Mouse (Mus musculus) ovary, postnatal 14 days (tissue): ENCODE results near the gene Traf3.

Source experiments
- DNase-seq: peaks from one replicate; pipeline ENCODE4 v3.0.0; 2022; ENCODE audit warnings: low spot score

Traf3 gene

GRCm38 (mm10) chr12:111153946-111154345, 12.2 kb upstream of the Traf3 start:
- no peak for DNase-seq

- DNase-seq = no peak
These were observed 11.5 kb upstream of the Traf3 start for GRCm38 (mm10) chr12:111154641-111155040.

DNA sequence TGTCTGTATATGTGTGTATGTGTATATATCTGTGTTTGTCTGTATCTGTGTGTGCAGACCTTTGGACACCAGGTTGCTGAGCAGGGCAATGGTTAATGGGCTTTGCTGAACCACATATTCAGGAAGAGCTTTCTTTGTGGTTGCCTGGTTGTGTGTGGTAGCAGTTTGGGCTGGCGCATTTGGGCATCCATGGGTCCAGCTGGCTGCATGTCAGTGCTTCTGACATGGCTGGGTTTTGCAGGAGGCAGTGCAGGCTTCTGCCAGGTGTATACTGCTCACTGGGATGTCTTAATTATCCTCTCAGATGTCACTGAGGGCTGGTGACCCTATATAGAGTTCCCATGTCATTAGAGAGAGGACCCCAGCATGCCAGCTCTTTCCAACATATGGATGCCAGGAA, 10.4 kb upstream of the Traf3 start:
- DNase-seq = no peak

- DNase-seq = no peak
These were observed 6.3 kb upstream of the Traf3 start for GRCm38 (mm10) chr12:111159659-111160428.

- no peak for DNase-seq
These were observed 5.3 kb upstream of the Traf3 start for GRCm38 (mm10) chr12:111160871-111161270.

DNA sequence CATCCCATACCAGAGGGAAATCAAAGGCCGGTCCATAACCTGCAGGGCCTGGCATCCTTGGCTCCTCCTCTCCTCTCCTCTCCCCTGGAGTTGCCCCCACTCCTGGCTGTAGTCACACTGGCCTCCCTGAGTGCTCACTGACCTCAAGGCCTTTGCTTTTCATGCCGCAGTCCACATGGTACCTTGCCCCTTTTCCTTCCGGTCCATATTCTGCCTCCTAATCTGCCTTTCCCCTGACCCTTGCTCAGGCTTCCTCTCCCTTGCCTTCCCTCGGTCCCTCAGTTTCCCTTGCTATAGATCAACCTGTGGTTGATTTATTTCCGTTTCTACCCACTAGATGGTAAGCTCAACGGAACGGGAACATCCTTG, 4.2 kb upstream of the Traf3 start:
- DNase-seq = no peak

- DNase-seq = no peak
These were observed 3.7 kb upstream of the Traf3 start for GRCm38 (mm10) chr12:111162312-111163061.

DNA sequence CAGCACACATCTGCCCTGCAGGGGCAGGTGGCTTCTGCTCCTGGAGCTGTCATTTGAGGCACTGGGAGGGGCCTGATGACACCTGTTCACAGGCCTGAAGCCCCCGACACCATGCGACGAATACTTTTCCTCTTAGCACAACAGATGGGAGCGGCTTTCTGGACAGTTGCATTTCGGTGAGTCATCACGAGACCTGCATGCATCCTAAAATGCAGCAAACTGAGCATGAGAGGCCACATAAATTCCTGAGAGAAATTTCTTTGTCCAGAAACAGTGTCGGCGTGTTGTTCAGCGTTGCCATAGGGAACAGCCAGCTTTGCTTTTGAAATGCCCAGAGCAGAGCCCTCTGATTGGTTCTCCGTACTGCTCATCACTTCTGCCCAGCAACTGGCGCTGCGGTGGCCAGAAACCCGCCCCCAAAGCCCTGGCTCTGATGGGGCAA, 1.8 kb upstream of the Traf3 start:
- peak; percentile 85 for DNase-seq

DNA sequence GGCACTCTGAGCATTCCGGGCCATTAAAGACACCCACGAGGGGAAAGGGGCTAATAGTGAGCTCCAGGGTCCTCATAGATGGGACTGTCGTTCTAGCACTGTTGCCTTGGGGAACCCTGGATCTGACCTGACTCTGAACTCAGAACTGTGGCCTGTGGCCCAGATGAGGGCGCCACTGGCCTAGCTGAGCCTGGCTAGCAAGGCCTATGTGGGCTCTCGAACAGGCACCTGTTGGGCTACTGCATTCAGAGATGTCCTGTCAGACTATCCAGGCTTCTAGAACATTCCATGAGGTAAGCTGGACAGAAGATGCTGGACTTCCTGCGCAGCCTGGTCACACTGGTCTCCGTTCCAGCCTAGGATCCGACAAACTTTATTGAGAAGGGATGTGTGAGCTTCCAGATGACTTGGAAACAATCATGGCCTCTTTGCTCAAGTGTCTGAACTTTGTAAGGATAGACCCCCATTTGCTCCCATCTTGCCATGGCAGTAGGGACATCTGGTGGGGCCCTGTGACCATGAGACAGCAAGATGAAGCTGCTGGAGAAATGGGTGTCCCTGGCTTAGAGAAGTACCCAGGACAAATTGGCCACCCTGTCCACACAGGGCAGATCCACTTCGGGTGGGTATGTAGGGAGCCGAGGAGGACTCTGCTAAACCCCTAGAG, 891 bp upstream of the Traf3 start:
- DNase-seq = no peak

DNA sequence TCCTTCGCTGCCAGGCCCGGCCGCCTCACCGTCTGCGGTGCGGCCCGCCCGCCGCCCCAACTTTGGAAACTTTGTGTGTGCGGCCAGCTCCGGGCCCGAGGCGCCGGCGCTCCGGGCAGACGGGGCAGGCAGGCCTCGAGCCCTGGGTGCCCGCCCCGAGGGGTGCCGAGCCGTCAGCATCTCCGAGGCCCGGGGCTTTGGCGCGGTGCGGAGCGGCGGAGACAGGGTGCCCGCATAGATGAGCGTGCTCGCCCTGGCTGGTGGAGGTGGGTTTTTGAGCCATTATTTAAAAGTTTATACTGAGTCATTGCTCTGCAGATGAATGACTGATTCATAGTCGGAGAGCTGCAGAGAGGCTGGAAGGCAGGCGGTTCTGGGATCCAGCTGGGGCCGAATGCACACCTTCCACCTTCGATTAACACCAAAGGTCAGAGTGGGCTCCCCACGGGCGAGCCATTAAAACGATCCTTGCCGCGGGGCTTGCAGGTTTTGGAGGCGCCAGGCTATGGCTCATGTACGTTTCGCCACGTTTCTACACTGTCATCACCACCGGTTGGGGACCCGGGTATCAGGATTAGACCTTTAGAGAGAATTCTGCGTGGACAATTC, 615 bp downstream of the Traf3 start:
- DNase-seq = no peak

GRCm38 (mm10) chr12:111168891-111169290, 2.7 kb downstream of the Traf3 start:
- DNase-seq = no peak

DNA sequence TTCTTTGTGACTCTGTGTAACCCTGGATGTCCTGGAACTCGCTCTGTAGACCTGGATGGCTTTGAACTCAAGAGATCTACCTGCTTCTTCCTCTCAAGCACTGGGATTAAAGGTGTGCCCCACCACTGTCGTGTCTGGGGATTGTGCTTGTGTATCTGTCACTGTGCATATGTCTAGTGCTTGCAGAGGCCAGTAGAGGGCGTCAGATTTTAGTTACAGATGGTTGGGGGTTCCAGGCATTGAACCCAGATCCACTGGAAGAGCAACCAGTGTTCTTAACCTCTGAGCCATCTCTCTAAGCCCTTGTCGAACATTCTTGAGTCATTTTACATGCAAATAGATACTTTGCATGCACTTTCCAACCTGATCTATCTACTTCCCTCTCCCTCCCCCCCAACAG, 12.6 kb downstream of the Traf3 start:
- no peak for DNase-seq

DNA sequence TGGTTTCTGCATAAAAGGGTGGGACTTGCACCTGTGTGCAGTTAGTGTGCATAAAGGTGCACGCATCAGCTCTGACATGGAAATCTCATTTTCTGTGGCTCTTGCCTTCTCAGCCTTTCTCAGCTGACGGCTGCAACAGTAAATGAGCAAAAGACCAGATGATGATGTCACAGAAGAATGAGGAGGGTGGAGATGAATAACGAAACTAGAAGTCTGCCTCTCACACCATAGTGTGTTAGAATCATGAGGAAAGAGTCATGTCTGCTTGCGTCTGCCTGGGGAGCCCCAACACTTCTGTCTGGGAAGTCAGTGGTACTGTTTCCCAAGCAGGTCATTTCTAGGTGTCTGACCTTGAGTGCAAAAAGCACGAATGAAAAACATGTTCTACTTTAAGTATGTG, 15.7 kb downstream of the Traf3 start:
- DNase-seq = no peak

GRCm38 (mm10) chr12:111182378-111182777, 16.2 kb downstream of the Traf3 start:
- DNase-seq = no peak

DNA sequence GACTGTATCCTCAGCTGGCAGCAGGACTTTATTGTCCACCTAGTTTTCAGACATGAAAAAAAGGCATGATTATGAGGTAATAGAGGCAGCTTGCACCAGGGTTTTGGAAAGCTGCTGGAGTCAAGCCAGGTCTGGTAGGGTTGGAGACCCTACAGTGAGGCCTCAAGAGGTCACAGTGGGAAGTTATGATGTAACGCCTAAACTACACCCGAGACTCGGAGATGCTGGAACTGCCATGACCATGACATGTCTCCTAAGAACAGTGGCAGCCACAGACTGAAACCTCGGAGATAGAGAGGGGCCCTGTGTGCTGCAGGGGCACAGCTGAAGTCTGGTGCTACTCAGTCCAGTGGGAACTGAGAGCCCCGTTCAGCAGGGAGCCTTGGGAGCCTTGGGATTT, 18.3 kb downstream of the Traf3 start, which contains the start of gene 4930595D18Rik:
4930595D18Rik (minus strand) TSS at position 16 of the 400 bp plus-strand sequence.
- DNase-seq = no peak

- DNase-seq = no peak
These were observed 20.8 kb downstream of the Traf3 start for GRCm38 (mm10) chr12:111186986-111187385.

DNA sequence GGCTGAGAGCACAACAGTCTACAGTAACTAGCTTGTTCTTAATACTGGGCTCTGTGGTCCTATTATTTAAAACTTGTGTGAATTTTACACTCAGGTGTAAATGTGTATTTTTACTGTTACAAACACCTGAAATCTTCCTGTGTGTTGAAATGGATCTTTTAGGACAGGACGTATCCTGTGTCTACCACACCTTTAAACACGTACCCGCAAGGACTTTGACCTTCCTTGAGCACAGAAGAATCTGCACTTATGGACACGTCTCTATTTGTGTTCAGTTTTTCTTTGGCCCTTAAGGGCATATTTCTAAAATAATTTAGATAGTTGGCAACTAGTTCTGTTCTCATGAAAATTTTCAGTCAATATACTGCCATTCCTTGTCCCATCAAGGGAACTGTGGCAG, 22.1 kb downstream of the Traf3 start:
- no peak for DNase-seq

DNA sequence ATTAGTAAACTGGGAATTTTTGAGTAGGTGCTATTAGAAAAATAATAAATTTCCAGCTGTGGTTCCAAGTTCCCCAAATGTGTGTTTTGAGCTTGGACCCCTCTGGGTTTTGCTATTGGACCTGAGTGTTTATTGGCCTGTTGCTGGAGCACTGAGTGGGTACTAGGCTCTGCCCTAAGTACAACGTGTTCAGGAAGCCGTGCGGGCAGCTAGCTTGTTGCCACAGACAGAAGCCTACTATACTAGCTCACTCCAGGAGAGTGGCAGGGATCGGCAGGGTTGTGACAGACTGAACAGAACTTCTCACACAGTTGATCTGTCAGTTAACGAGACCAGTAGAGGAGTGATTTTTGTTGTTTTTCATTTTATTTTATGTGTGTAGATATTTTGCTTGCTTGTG, 24.2 kb downstream of the Traf3 start:
- DNase-seq = no peak

- no peak for DNase-seq
These were observed 24.7 kb downstream of the Traf3 start for GRCm38 (mm10) chr12:111190891-111191290.

DNA sequence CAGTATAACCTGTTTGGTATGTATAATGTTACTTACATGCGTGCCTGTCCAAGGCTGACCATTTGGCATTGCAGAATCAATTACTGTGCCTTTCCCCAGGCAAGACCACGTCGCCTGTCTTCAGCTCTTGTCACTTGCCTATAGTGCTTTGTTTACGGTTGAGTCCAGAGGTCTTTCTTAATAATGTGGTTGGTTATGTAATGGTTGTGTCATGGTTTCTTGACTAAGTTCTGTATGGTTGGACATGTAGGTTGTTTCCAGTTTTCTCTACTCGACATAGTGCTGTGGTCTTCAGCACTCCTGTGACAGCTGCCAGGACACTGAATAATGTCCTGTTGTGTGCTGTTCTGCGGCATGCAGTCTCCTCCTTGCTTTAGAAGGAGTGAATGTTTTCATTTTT, 26.6 kb downstream of the Traf3 start:
- DNase-seq = no peak

- DNase-seq = no peak
These were observed 27.2 kb downstream of the Traf3 start for GRCm38 (mm10) chr12:111193331-111193730.

- DNase-seq = no peak
These were observed 30.4 kb downstream of the Traf3 start for GRCm38 (mm10) chr12:111196548-111196947.

GRCm38 (mm10) chr12:111203076-111203475, 36.9 kb downstream of the Traf3 start:
- DNase-seq = no peak
